10 mouse cellular contexts compared by ENCODE assay signal in the genomic region with DNA sequence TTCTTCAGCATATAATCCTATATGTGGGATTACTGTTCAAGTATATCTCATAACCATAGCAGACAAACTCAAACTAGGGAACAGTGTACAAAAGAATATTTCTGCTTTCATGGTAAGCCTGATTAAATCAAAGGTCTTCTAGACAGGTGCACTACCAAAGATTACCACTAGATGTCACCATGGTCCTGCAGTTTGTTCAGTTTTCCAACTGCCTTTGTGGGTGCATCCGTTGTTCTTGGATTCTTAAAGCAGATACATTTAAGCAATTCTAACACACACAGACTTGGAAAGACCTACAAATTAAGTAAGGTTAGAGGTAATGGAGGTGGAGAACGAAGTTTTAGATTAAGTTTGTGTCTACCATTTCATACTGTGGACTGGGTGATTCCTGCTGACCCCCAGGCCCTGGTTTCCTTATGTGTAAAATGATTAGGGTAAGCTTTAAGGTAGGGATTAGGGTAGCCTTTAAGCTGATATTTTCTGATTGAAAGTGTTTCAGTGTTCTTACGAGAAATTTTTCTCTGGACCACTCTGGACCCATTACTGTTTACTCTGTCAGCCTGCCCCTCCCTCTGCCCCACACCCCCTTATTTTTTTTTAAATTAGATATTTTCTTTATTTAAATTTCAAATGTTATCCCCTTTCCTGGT. TPM values are rescaled to one million over a fixed set of nuclear protein-coding genes. Genes with fewer than 3 reads are reported as not detected.
DNase-seq lines count a peak whose midpoint lies in the region; ATAC-seq and TF ChIP-seq lines count a peak whose summit lies in the region.
"Had no signal": no experiment of that assay in that cellular context is flagged by ENCODE, and none has a peak within 500 bp of the region (broad histone marks: within the 10 kb centered on the region; RNA-seq: fewer than 3 reads in every experiment).

No protein-coding gene starts in this region.

- no peaks in the 10 kb centered on the region for H3K4me1 ChIP-seq in spleen, adult 2 months (ENCODE audit: control insufficient read depth, insufficient read depth, insufficient read length)
- H3K4me1 ChIP-seq in hindbrain, embryonic 13.5 days (replicated peaks): no peaks in the 10 kb centered on the region
- H3K4me1 ChIP-seq: stomach, embryonic 15.5 days had no signal

- no peaks in the 10 kb centered on the region for H3K9me3 ChIP-seq in hindbrain, embryonic 13.5 days
- H3K9me3 ChIP-seq: heart, embryonic 13.5 days; stomach, embryonic 15.5 days had no signal

- no peaks in the 10 kb centered on the region for H3K27me3 ChIP-seq in spleen, adult 2 months (ENCODE audit: control insufficient read depth, insufficient read depth, low read length)
- no peaks in the 10 kb centered on the region for H3K27me3 ChIP-seq in hindbrain, embryonic 13.5 days
- H3K27me3 ChIP-seq: heart, embryonic 13.5 days; stomach, embryonic 15.5 days had no signal

- peak; percentile 36; the same call in 1 of the 2 replicates for TF ChIP-seq CTCF in spleen, adult 2 months (IDR thresholded peaks at IDR 0.05; ENCODE audit: extremely low read depth, insufficient read depth, insufficient read length, insufficient replicate concordance)

- H3K4me3 ChIP-seq in spleen, adult 2 months (ENCODE audit: extremely low read depth, insufficient read depth, insufficient read length): no peak overlapping the region
- H3K4me3 ChIP-seq in hindbrain, embryonic 13.5 days: no peak overlapping the region
- H3K4me3 ChIP-seq: heart, embryonic 13.5 days; stomach, embryonic 15.5 days had no signal

- intact Hi-C loops in left cerebral cortex, postnatal 4 days (cut with DNase I): no loop called here

- H3K9ac ChIP-seq in hindbrain, embryonic 13.5 days: no peak overlapping the region
- H3K9ac ChIP-seq: heart, embryonic 13.5 days; stomach, embryonic 15.5 days had no signal

- TF ChIP-seq POLR2A in spleen, adult 2 months (IDR thresholded peaks at IDR 0.05; ENCODE audit: low read depth, low read length): no peak

- no peak overlapping the region for H3K27ac ChIP-seq in spleen, adult 2 months (ENCODE audit: insufficient read depth, low read length)
- H3K27ac ChIP-seq in hindbrain, embryonic 13.5 days: no peak overlapping the region
- H3K27ac ChIP-seq: heart, embryonic 13.5 days; stomach, embryonic 15.5 days had no signal

- WGBS in spleen, adult 2 months: 13% methylated on average over 3 of the region's 3 CpGs
- 16% methylated on average over 3 of the region's 3 CpGs for WGBS in hindbrain, embryonic 13.5 days

- ATAC-seq in erythroid progenitor cell, adult 5-6 weeks (replicated peaks; ENCODE audit: low FRiP score, poor library complexity, severe bottlenecking): peak; percentile 70
- peak; percentile 74; the same call in 1 of the 2 replicates for ATAC-seq in hindbrain, embryonic 13.5 days (ENCODE audit: low FRiP score)

- H3K36me3 ChIP-seq in spleen, adult 2 months (ENCODE audit: control insufficient read depth, insufficient read depth, low read length): no peaks in the 10 kb centered on the region
- no peaks in the 10 kb centered on the region for H3K36me3 ChIP-seq in hindbrain, embryonic 13.5 days
- H3K36me3 ChIP-seq: heart, embryonic 13.5 days; stomach, embryonic 15.5 days had no signal

- no peak overlapping the region for H3K4me2 ChIP-seq in hindbrain, embryonic 13.5 days
- H3K4me2 ChIP-seq: heart, embryonic 13.5 days; stomach, embryonic 15.5 days had no signal

- DNase-seq in spleen, adult 2 months (ENCODE audit: low read depth in 1 of 2, low spot score in 2 of 2): peak; percentile 58 to 59
- no peak for DNase-seq in spleen, adult 12 weeks (ENCODE audit: low spot score)
- peak; percentile 21 for DNase-seq in adrenal gland, postnatal 25 days
- DNase-seq in left cerebral cortex, postnatal 4 days: peak; percentile 59
- peak; percentile 44 to 67 for DNase-seq in natural killer cell, adult 2 months (ENCODE audit: low spot score in 2 of 2)
- peak; percentile 71 for DNase-seq in thymus, postnatal 25 days

RNA-seq across cellular contexts. Expression of a gene that starts 30.9 kb away (rescaled TPM):
- polyA plus RNA-seq in spleen, adult 2 months (2012; rRNA removed): 26.6 and 40.1 TPM in 2 replicates
- total RNA-seq in adrenal gland, postnatal 25 days (2021): 18.3 and 25.6 TPM in 2 replicates
- total RNA-seq in erythroid progenitor cell, adult 5-6 weeks (2015; ENCODE audit: low replicate concordance): 16.2 and 21.0 TPM in 2 replicates
- 3.7 and 7.6 TPM in 2 replicates for total RNA-seq in erythroid progenitor cell, adult 5-6 weeks (2017; ENCODE audit: low replicate concordance)
- polyA plus RNA-seq in hindbrain, embryonic 13.5 days (2015; fragmentation: Nextera tagmentation; extraction: Ambion mirVana): 135 and 159 TPM in 2 replicates
- total RNA-seq in left cerebral cortex, postnatal 4 days (2021): 1 to 10 TPM; 5.9 to 6.7 TPM
